Mouse (Mus musculus) neural tube, embryonic 15.5 days (tissue): ENCODE data around the gene Trim80. TPM values are rescaled to one million over a fixed set of nuclear protein-coding genes. Genes with fewer than 3 reads are reported as not detected.
"Not testable (repeated sequence)": the region's sequence is repeated elsewhere in the genome, so short reads cannot be mapped to it uniquely, and the experiment has no call there.

ENCODE experiments used
- ATAC-seq: fragments of 200-750 bp; cut with Nextera tagmentation; 2 replicates; pipeline ENCODE4 v1.8.0; 2017; ENCODE audit warnings: mild to moderate bottlenecking, moderate TSS enrichment, moderate library complexity; ENCODE audit not compliant: low FRiP score
- H3K27ac ChIP-seq: fragments of 300-500 bp; sonication (generic); replicated peaks from 2 replicates; pipeline ENCODE4 v1.5.1; 2015; ENCODE audit warnings: mild to moderate bottlenecking, inconsistent platforms
- H3K27me3 ChIP-seq: fragments of 300-500 bp; sonication (generic); replicated peaks from 2 replicates; pipeline ENCODE4 v1.6.1; 2015; ENCODE audit warnings: inconsistent platforms
- H3K36me3 ChIP-seq: fragments of 300-500 bp; sonication (generic); 2 replicates; pipeline ENCODE4 v1.6.1; 2015; ENCODE audit warnings: inconsistent platforms
- H3K4me1 ChIP-seq: fragments of 300-500 bp; sonication (generic); 2 replicates; pipeline ENCODE4 v1.6.1; 2015; ENCODE audit warnings: inconsistent platforms
- H3K4me2 ChIP-seq: fragments of 300-500 bp; sonication (generic); 2 replicates; pipeline ENCODE4 v1.6.1; 2015; ENCODE audit warnings: inconsistent platforms, mild to moderate bottlenecking, moderate library complexity
- H3K4me3 ChIP-seq: fragments of 300-500 bp; sonication (generic); replicated peaks from 2 replicates; pipeline ENCODE4 v1.5.1; 2015; ENCODE audit warnings: mild to moderate bottlenecking, inconsistent platforms
- H3K9ac ChIP-seq: fragments of 300-500 bp; sonication (generic); replicated peaks from 2 replicates; pipeline ENCODE4 v1.6.1; 2015; ENCODE audit warnings: mild to moderate bottlenecking, inconsistent platforms
- H3K9me3 ChIP-seq: fragments of 300-500 bp; sonication (generic); replicated peaks from 2 replicates; pipeline ENCODE4 v1.6.1; 2016; ENCODE audit warnings: inconsistent platforms
- WGBS: fragments of 180-500 bp; shearing (Covaris S2); methylation state at CpG from one replicate; pipeline ENCODE4 v1.1.7; 2015; ENCODE audit warnings: mixed read lengths; 5-methylcytosine and 5-hydroxymethylcytosine counted together
- microRNA-seq: library from miRNA; unstranded; fragments of <30 nt; microRNA quantifications from one replicate; pipeline ENCODE4, GENCODE M21; 2017
- polyA plus RNA-seq: library from polyadenylated mRNA; unstranded; fragments of >200 nt; fragmentation: Nextera tagmentation; extraction: Ambion mirVana; gene quantifications from 2 replicates; pipeline ENCODE4 v1.2.1, GENCODE M21; 2015

Trim80 gene
- polyA plus RNA-seq, 1 experiment from 2014 or later, result 0.10 TPM

DNA sequence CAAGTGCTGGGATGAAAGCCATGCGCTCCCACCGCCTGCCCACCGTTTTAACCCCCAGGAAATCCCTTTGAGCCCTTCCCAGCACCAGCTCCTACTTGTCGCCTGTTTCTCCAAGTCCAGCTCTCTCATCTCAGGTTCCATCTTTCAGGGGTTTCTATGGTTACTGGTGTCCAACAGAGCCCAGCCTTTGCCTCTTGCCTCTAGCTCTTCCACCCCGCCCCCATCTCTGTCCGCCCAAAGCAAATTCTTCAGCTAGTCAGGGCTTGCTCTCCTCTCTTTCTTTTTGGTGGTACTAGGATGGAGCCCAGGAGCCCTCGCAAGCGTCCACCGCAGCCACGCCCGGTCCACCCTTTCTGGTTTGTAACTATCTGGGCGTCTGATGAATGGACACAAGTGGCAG is 44.8 kb downstream of the Trim80 start:
- Histone ChIP-seq H3K9me3 (no peaks in the 10 kb centered on the region), H3K27ac (no peak overlapping the region), H3K36me3 (peaks cover 20% of the 10 kb centered on the region), H3K27me3 (no peaks in the 10 kb centered on the region), H3K4me3 (no peak overlapping the region), H3K9ac (no peak overlapping the region), H3K4me2 (no peak overlapping the region), H3K4me1 (peaks cover 9% of the 10 kb centered on the region; the same call in 1 of the 2 replicates)
- ATAC-seq, result no peak
- 57% methylated on average over 12 of the region's 12 CpGs for WGBS

DNA sequence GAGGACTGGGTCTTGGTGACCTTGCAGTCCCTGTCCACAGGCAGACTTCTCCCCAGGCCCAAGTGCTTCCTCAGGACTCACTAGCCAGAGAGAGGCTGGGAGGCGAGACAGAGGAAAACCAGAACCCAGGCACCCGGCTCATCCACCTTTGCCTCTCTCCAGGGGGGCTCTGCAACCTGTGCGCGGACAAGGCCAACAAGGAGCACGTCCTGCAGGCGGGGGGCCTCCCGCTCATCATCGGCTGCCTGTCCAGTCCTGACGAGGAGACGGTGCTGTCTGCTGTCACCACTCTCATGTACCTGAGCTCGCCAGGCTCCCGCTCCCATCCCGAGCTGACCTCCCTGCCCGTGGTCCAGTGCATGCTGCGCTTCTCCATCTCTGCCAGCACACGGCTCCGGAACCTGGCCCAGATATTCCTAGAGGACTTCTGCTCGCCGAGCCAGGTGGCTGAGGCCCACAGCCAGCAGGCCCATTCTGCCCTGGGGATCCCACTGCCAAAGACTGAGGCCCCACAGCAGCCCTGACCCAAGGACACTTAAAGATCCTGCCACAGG is 48.3 kb downstream of the Trim80 start:
- Histone ChIP-seq H3K4me1 (peaks cover 26% of the 10 kb centered on the region), H3K9ac (no peak overlapping the region), H3K27ac (no peak overlapping the region), H3K9me3 (no peaks in the 10 kb centered on the region), H3K27me3 (no peaks in the 10 kb centered on the region), H3K4me3 (no peak overlapping the region), H3K4me2 (no peak overlapping the region), H3K36me3 (peaks cover 9% of the 10 kb centered on the region)
- ATAC-seq, result no peak
- 89% methylated on average over 19 of the region's 19 CpGs for WGBS

DNA sequence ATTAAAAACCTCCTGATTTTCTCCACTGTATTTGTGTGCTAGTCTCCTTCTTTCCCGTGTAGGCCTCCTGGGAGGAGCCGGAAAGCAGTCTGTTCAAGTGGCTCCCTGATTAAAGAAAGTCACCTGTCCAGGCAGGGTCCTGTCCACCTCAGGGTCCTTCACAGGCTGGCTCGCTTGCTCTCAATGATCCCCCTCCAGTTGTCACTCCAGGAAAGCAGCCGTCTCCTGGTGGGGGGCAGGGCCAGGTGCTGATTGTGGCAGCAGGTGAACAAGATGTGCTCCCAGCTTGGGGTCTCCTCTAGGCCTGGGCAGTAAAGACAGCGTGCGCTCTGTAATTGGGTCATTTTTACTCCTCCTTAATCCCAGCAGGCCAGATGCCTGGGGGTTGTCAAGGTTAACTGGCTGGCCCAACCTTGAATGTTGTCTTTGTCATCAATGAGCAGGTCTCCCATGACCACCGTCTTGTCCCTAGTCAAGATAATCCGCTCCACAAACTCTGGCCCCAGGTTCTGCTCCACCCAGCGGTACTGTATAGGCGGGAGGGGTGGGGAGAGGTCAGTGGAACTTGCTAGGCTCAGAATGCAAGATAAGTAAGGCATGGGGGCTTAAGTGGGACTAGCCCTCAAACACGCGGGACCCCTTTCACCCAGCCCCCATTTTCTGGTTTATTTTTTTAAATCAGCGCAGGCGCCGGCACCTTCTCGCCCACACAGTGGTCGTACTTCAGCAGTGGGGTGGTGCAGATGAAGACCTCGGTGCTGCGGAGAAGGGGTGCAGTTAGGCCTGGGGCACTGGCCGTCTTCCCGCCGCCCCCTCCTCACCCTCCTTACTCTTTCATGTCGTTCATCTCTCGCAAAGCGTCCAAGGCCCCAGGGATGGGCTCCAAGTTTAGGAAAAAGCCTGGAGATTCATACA is 50.4 kb downstream of the Trim80 start:
- ATAC-seq, result peak; percentile 43

DNA sequence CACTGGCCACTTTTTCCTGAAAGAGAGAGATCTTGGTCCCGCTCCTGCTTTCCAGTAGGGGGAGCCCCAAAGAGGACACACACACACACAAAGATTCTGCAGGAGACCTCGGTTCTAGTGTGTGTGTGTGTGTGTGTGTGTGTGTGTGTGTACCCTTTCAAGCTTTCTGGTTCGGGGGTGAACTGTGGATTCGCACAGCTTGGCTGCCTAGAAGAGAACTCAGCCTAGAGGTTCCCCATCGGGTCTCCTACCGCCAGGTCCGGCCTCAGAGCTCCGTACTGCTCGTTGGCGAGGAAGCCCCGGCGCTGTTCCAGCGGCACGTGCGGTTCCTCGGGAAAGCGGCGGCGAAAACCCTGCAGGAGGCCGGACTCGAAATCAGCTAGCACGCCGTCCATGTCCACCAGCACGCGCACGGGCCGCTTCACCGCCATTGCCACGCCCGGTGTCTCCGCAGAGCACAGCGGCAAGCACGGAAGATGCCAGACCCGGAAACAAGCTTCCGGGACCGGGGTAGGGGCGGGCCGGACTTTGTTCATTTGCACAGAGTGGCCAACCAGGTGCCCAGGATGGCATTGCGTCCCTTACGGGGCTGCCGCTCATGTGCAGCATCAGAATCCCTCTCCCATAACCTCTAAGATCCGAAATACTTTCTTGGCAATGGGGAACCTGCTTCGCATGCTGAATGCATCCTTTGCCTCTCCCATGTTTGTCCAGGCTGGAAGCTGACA is 51.2 kb downstream of the Trim80 start, which contains the start of gene Nt5c:
Gene Nt5c, minus strand, starts transcription at position 507 of the 728 bp plus-strand sequence.
- Histone ChIP-seq H3K27me3 (no peaks in the 10 kb centered on the region), H3K4me1 (peaks cover 26% of the 10 kb centered on the region), H3K4me3 (peak within 1 kb of the TSS; percentile 72), H3K4me2 (peak within 1 kb of the TSS; percentile 87), H3K36me3 (peaks cover 9% of the 10 kb centered on the region), H3K9me3 (no peaks in the 10 kb centered on the region), H3K27ac (peak within 1 kb of the TSS; percentile 89), H3K9ac (peak within 1 kb of the TSS; percentile 72)
- peak; percentile 94 for ATAC-seq
- WGBS, result 0% methylated on average over 43 of the region's 43 CpGs

More for the DNA sequence above, 50.4 kb downstream of the Trim80 start:
- H3K4me2 ChIP-seq, result peak overlapping the region; percentile 87
- peak overlapping the region; percentile 89 for H3K27ac ChIP-seq
- peak overlapping the region; percentile 72 for H3K4me3 ChIP-seq
- peak overlapping the region; percentile 72 for H3K9ac ChIP-seq
- H3K4me1 ChIP-seq, result peaks cover 26% of the 10 kb centered on the region
- H3K36me3 ChIP-seq, result peaks cover 9% of the 10 kb centered on the region
- no peaks in the 10 kb centered on the region for H3K27me3 ChIP-seq
- no peaks in the 10 kb centered on the region for H3K9me3 ChIP-seq
- WGBS, result 27% methylated on average over 25 of the region's 25 CpGs

DNA sequence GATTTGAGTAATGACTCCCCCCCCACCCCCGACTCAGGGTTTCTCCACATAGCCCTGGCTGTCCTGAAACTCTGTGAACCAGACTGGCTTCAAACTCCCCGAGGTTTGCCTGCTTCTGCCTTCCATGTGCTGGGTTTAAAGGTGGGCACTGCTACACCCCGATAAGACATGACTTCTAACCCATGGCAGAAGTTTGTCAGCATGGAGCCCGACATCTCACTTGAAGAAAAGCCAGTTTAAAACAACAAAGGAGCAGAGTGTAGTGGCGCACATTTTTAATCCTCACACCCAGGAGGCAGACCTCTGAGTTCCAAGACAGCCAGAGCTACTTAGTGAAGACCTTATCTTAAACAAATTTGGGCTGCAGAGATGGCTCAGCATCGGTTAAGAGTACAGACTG is 52.0 kb downstream of the Trim80 start:
- H3K4me2 ChIP-seq, result peak overlapping the region; percentile 87
- H3K9ac ChIP-seq, result peak overlapping the region; percentile 72
- peaks cover 15% of the 10 kb centered on the region for H3K36me3 ChIP-seq
- peak overlapping the region; percentile 89; the same call in 1 of the 2 replicates for H3K27ac ChIP-seq
- no peaks in the 10 kb centered on the region for H3K27me3 ChIP-seq
- no peaks in the 10 kb centered on the region for H3K9me3 ChIP-seq
- 39% methylated on average over 6 of the region's 6 CpGs for WGBS
- no peak for ATAC-seq
- H3K4me1 ChIP-seq, result peaks cover 26% of the 10 kb centered on the region
- peak overlapping the region; percentile 72 for H3K4me3 ChIP-seq

DNA sequence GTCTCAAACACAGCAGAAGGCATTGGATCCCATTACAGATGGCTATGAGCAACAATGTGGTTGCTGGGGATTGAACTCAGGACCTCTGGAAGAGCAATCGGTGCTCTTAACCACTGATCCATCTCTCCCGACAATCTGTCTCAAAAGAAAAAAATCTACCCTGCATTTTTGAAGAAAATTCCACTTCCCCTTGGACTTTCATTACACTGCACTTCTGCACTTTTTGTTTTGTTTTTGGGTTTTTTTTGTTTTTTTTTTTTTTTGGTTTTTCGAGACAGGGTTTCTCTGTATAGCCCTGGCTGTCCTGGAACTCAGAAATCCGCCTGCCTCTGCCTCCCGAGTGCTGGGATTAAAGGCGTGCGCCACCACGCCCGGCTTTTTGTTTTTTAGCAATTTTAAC is 56.2 kb downstream of the Trim80 start:
- not testable (repeated sequence) for H3K9me3 ChIP-seq, ATAC-seq, H3K4me2 ChIP-seq, H3K27me3 ChIP-seq, H3K9ac ChIP-seq, H3K4me3 ChIP-seq, H3K27ac ChIP-seq
- Histone ChIP-seq H3K36me3 (peaks cover 42% of the 10 kb centered on the region), H3K4me1 (peaks cover 12% of the 10 kb centered on the region)
- WGBS, result 92% methylated on average over 9 of the region's 9 CpGs

Small RNA genes within 50 kb of the gene (microRNA-seq; reads per million reads assigned to microRNA genes)
- not detected for gene Mir3968

Other genes with a start within 250 kb of the Trim80 start
- gene Grin2c, start 173.3 kb upstream of the Trim80 start, polyA plus RNA-seq, result 0.34 and 0.44 TPM in 2 replicates
- gene Fdxr, start 163.5 kb upstream of the Trim80 start, polyA plus RNA-seq, result 18.6 and 21.5 TPM in 2 replicates
- gene Fads6, start 142.9 kb upstream of the Trim80 start, polyA plus RNA-seq, result 2.0 and 2.1 TPM in 2 replicates
- 0.15 and 0.26 TPM in 2 replicates for gene Otop2, start 133.4 kb upstream of the Trim80 start, polyA plus RNA-seq
- gene Ush1g, start 118.5 kb upstream of the Trim80 start, polyA plus RNA-seq, result 0.09 and 0.14 TPM in 2 replicates
- 2.5 and 2.6 TPM in 2 replicates for gene Otop3, start 105.8 kb upstream of the Trim80 start, polyA plus RNA-seq
- gene Hid1, start 72.8 kb upstream of the Trim80 start, polyA plus RNA-seq, result 49.5 and 55.6 TPM in 2 replicates
- gene Cdr2l, start 58.6 kb upstream of the Trim80 start, polyA plus RNA-seq, result 21.5 and 23.9 TPM in 2 replicates
- gene Mrpl58, start 36.8 kb upstream of the Trim80 start, polyA plus RNA-seq, result 175 and 183 TPM in 2 replicates
- 949 and 1,025 TPM in 2 replicates for gene Atp5h, start 20.6 kb upstream of the Trim80 start, polyA plus RNA-seq
- 19.0 and 22.4 TPM in 2 replicates for gene Kctd2, start 20.4 kb upstream of the Trim80 start, polyA plus RNA-seq
- 0.44 and 7.2 TPM in 2 replicates for gene Slc16a5, start 21.9 kb downstream of the Trim80 start, polyA plus RNA-seq
- 16.2 and 17.8 TPM in 2 replicates for gene Armc7, start 35.1 kb downstream of the Trim80 start, polyA plus RNA-seq
- 95.5 and 96.2 TPM in 2 replicates for gene Nt5c, start 51.3 kb downstream of the Trim80 start, polyA plus RNA-seq
- 1,012 and 1,180 TPM in 2 replicates for gene Jpt1, start 73.8 kb downstream of the Trim80 start, polyA plus RNA-seq
- 882 and 892 TPM in 2 replicates for gene Sumo2, start 95.7 kb downstream of the Trim80 start, polyA plus RNA-seq
- gene Nup85, start 123.9 kb downstream of the Trim80 start, polyA plus RNA-seq, result 101 and 120 TPM in 2 replicates
- 81.0 and 83.8 TPM in 2 replicates for gene Mrps7, start 163.4 kb downstream of the Trim80 start, polyA plus RNA-seq
- 34.6 and 35.0 TPM in 2 replicates for gene Gga3, start 163.5 kb downstream of the Trim80 start, polyA plus RNA-seq
- 11.5 and 19.4 TPM in 2 replicates for gene Mif4gd, start 172.4 kb downstream of the Trim80 start, polyA plus RNA-seq
- gene Slc25a19, start 187.8 kb downstream of the Trim80 start, polyA plus RNA-seq, result 49.0 and 52.8 TPM in 2 replicates